Mouse (Mus musculus): Measurements from ENCODE around the gene Ankle2.

Gene Ankle2

GRCm38 (mm10) chr5:110285156-110285555, 54.4 kb downstream of the Ankle2 start:
- no peak for DNase-seq (ENCODE audit: low spot score)

- DNase-seq (ENCODE audit: low spot score), result peak; percentile 93
Observed at GRCm38 (mm10) chr5:110285770-110286445, 55.1 kb downstream of the Ankle2 start, which contains the start of the genes Pxmp2 and Pole. Pxmp2 (minus strand) TSS chr5:110286186. Pole (plus strand) TSS chr5:110286306.

GRCm38 (mm10) chr5:110286446-110287083, 55.8 kb downstream of the Ankle2 start:
- no peak for DNase-seq (ENCODE audit: low spot score)

- no peak for DNase-seq (ENCODE audit: low spot score)
Observed at GRCm38 (mm10) chr5:110287084-110287475, 56.3 kb downstream of the Ankle2 start.

- no peak for DNase-seq (ENCODE audit: low spot score)
Observed at GRCm38 (mm10) chr5:110291649-110292048, 60.8 kb downstream of the Ankle2 start.

GRCm38 (mm10) chr5:110296637-110297036, 65.8 kb downstream of the Ankle2 start:
- no peak for DNase-seq (ENCODE audit: low spot score)

- no peak for DNase-seq (ENCODE audit: low spot score)
Observed at GRCm38 (mm10) chr5:110300591-110300990, 69.8 kb downstream of the Ankle2 start.

All from testis, postnatal 10 days (tissue).